Mouse (Mus musculus) bone marrow, adult 2 months (tissue): ENCODE measurements around the gene Irf2bpl.

ENCODE experiments used
- CTCF ChIP-seq: fragments of 200-500 bp; IDR thresholded peaks from 2 replicates; pipeline ENCODE4 v1.5.1; 2011; ENCODE audit warnings: low read length, control low read depth; ENCODE audit not compliant: control insufficient read depth, insufficient read depth
- POLR2A ChIP-seq: fragments of 200-500 bp; IDR thresholded peaks from 2 replicates; pipeline ENCODE4 v1.6.1; 2011; ENCODE audit warnings: low read depth, mild to moderate bottlenecking, control low read depth, low read length, borderline replicate concordance; ENCODE audit not compliant: control insufficient read depth

- TF ChIP-seq CTCF (no peak), POLR2A (no peak)
Observed at GRCm38 (mm10) chr12:86914351-86914750, 29.8 kb upstream of the Irf2bpl start.
